In genomic region chr10:3978326-3978725, GRCm38 (mm10) we compare ENCODE assay signal across 15 mouse cellular contexts. TPM values are rescaled to one million over a fixed set of nuclear protein-coding genes. Genes with fewer than 3 reads are reported as not detected.
DNase-seq lines count a peak whose midpoint lies in the region; ATAC-seq and TF ChIP-seq lines count a peak whose summit lies in the region.
"Had no signal": no experiment of that assay in that cellular context is flagged by ENCODE, and none has a peak within 500 bp of the region (broad histone marks: within the 10 kb centered on the region; RNA-seq: fewer than 3 reads in every experiment).

No protein-coding gene starts in this region.

- TF ChIP-seq POLR2A in liver, adult 2 months (IDR thresholded peaks at IDR 0.05; ENCODE audit: extremely low read depth, insufficient read depth, low read length) = no peak

- no peak overlapping the region for H3K4me2 ChIP-seq in forebrain, postnatal 0 days (ENCODE audit: low read depth)
- H3K4me2 ChIP-seq in forebrain, embryonic 12.5 days = no peak overlapping the region
- H3K4me2 ChIP-seq in liver, embryonic 15.5 days = no peak overlapping the region
- H3K4me2 ChIP-seq: limb, embryonic 12.5 days; neural tube, embryonic 12.5 days had no signal

- DNase-seq in forebrain, postnatal 0 days = peak; percentile 8
- DNase-seq in liver, adult 2 months (ENCODE audit: extremely low read depth, low read depth, low spot score) = peak; percentile 83
- no peak for DNase-seq in liver
- DNase-seq in brain, adult 2 months (ENCODE audit: low read depth, low spot score) = peak; percentile 66
- no peak for DNase-seq in heart, adult 18-20 months
- DNase-seq in right cerebral cortex, postnatal 10 days (ENCODE audit: low spot score in 2 of 2) = no peak
- DNase-seq: B cell, adult 2 months; midbrain, embryonic 14.5 days; right cerebral cortex, adult 18-20 months; thymus, postnatal 25 days had no signal

- TF ChIP-seq CTCF in forebrain, postnatal 0 days (IDR thresholded peaks at IDR 0.05; ENCODE audit: low read depth) = no peak
- TF ChIP-seq CTCF in liver, adult 2 months (IDR thresholded peaks at IDR 0.05; ENCODE audit: low read depth, low read length) = no peak

- no peaks in the 10 kb centered on the region for H3K79me2 ChIP-seq in liver, adult 2 months (ENCODE audit: control insufficient read depth, insufficient read depth, low read length)

- WGBS in forebrain, postnatal 0 days = 61% methylated on average over 3 of the region's 3 CpGs
- 84% methylated on average over 3 of the region's 3 CpGs for WGBS in forebrain, embryonic 12.5 days
- WGBS in liver, adult 2 months = 25% methylated on average over 3 of the region's 3 CpGs
- 70% methylated on average over 3 of the region's 3 CpGs for WGBS in liver, embryonic 15.5 days (ENCODE audit: insufficient replicate concordance)

- H3K9me3 ChIP-seq in forebrain, postnatal 0 days (ENCODE audit: low read length) = no peaks in the 10 kb centered on the region
- H3K9me3 ChIP-seq in forebrain, embryonic 12.5 days = no peaks in the 10 kb centered on the region
- H3K9me3 ChIP-seq in liver, embryonic 15.5 days (replicated peaks) = no peaks in the 10 kb centered on the region
- H3K9me3 ChIP-seq: neural tube, embryonic 12.5 days had no signal

- H3K4me3 ChIP-seq in forebrain, postnatal 0 days (ENCODE audit: low read depth, low read length) = no peak overlapping the region
- H3K4me3 ChIP-seq in forebrain, embryonic 12.5 days (replicated peaks) = no peak overlapping the region
- H3K4me3 ChIP-seq in liver, adult 2 months (ENCODE audit: insufficient read depth, low read depth, low read length) = no peak overlapping the region
- no peak overlapping the region for H3K4me3 ChIP-seq in liver, embryonic 15.5 days (replicated peaks)
- H3K4me3 ChIP-seq: limb, embryonic 12.5 days; neural tube, embryonic 12.5 days had no signal

- H3K4me1 ChIP-seq in forebrain, postnatal 0 days (ENCODE audit: insufficient read depth) = no peaks in the 10 kb centered on the region
- peaks cover 4% of the 10 kb centered on the region; the same call in 1 of the 2 replicates for H3K4me1 ChIP-seq in forebrain, embryonic 12.5 days
- H3K4me1 ChIP-seq in liver, adult 2 months (ENCODE audit: control insufficient read depth, insufficient read depth, low read length) = peaks cover 3% of the 10 kb centered on the region; the same call in 1 of the 2 replicates
- H3K4me1 ChIP-seq in liver, embryonic 15.5 days (replicated peaks) = peaks cover 42% of the 10 kb centered on the region
- H3K4me1 ChIP-seq: neural tube, embryonic 12.5 days had no signal

- no peaks in the 10 kb centered on the region for H3K27me3 ChIP-seq in forebrain, postnatal 0 days (ENCODE audit: insufficient read depth, low read length)
- H3K27me3 ChIP-seq in forebrain, embryonic 12.5 days = no peaks in the 10 kb centered on the region
- H3K27me3 ChIP-seq in liver, adult 2 months (ENCODE audit: control insufficient read depth, insufficient read depth, low read length) = no peaks in the 10 kb centered on the region
- no peaks in the 10 kb centered on the region for H3K27me3 ChIP-seq in liver, embryonic 15.5 days
- H3K27me3 ChIP-seq: limb, embryonic 12.5 days; neural tube, embryonic 12.5 days had no signal

- no peak overlapping the region for H3K9ac ChIP-seq in forebrain, postnatal 0 days
- H3K9ac ChIP-seq in forebrain, embryonic 12.5 days = no peak overlapping the region
- H3K9ac ChIP-seq in liver, adult 2 months (ENCODE audit: low read depth, low read length) = no peak overlapping the region
- no peak overlapping the region for H3K9ac ChIP-seq in liver, embryonic 15.5 days
- H3K9ac ChIP-seq: limb, embryonic 12.5 days; neural tube, embryonic 12.5 days had no signal

- H3K27ac ChIP-seq in forebrain, postnatal 0 days (ENCODE audit: low read depth, low read length) = no peak overlapping the region
- H3K27ac ChIP-seq in forebrain, embryonic 12.5 days = no peak overlapping the region
- no peak overlapping the region for H3K27ac ChIP-seq in liver, adult 2 months (replicated peaks; ENCODE audit: insufficient read depth, low read depth, low read length)
- peak overlapping the region; percentile 59 for H3K27ac ChIP-seq in liver, embryonic 15.5 days (replicated peaks)
- H3K27ac ChIP-seq: limb, embryonic 12.5 days; neural tube, embryonic 12.5 days had no signal

- no peaks in the 10 kb centered on the region for H3K36me3 ChIP-seq in forebrain, postnatal 0 days (ENCODE audit: insufficient read depth)
- H3K36me3 ChIP-seq in forebrain, embryonic 12.5 days (replicated peaks) = peaks cover 21% of the 10 kb centered on the region
- H3K36me3 ChIP-seq in liver, adult 2 months (ENCODE audit: control insufficient read depth, insufficient read depth, low read length) = no peaks in the 10 kb centered on the region
- H3K36me3 ChIP-seq in liver, embryonic 15.5 days (replicated peaks) = peaks cover 56% of the 10 kb centered on the region

- no peak for ATAC-seq in forebrain, postnatal 0 days
- no peak for ATAC-seq in forebrain, embryonic 12.5 days (ENCODE audit: low FRiP score)
- ATAC-seq in liver, embryonic 15.5 days (ENCODE audit: insufficient read depth) = no peak
- ATAC-seq: inflammation-experienced regulatory T-cells, adult 6 months had no signal

RNA-seq across cellular contexts. Expression of gene Mthfd1l, which starts 5.4 kb away (rescaled TPM):
- total RNA-seq in forebrain, postnatal 0 days (2014; rRNA removed) = 8.0 and 9.1 TPM in 2 replicates
- polyA plus RNA-seq in forebrain, postnatal 0 days (2015; fragmentation: Nextera tagmentation; extraction: Ambion mirVana) = 5.1 and 5.9 TPM in 2 replicates
- 11.2 TPM in 2 replicates for polyA plus RNA-seq in forebrain, embryonic 12.5 days (2016; fragmentation: Nextera tagmentation; extraction: Ambion mirVana)
- 1.0 and 2.8 TPM in 2 replicates for total RNA-seq in liver, adult 2 months (2014; rRNA removed)
- polyA plus RNA-seq in liver, adult 2 months (2012; rRNA removed) = 0.22 and 0.31 TPM in 2 replicates
- 18.9 and 20.1 TPM in 2 replicates for polyA plus RNA-seq in liver, embryonic 15.5 days (2015; fragmentation: Nextera tagmentation; extraction: Ambion mirVana)
- total RNA-seq in heart, adult 18-20 months (2021) = under 1 TPM; 0.69 to 0.90 TPM

Comparison
In these comparisons a context has a peak if more than half of its experiments do, and no peak if none do; other contexts are left out.
1. DNase-seq: peak in forebrain, postnatal 0 days (single experiment), liver, adult 2 months (single experiment) and brain, adult 2 months (single experiment); none in liver (single experiment), heart, adult 18-20 months (0 of 2) and right cerebral cortex, postnatal 10 days (0 of 2).